Mouse (Mus musculus) limb, embryonic 14.5 days (tissue): ENCODE measurements around the gene Rplp2. TPM values are rescaled to one million over a fixed set of nuclear protein-coding genes. Genes with fewer than 3 reads are reported as not detected.

Experiments
- ATAC-seq: fragments of 200-750 bp; cut with Nextera tagmentation; 2 replicates; pipeline ENCODE4 v1.8.0; 2017; ENCODE audit warnings: low read depth, moderate number of reproducible peaks, moderate TSS enrichment; ENCODE audit not compliant: low FRiP score
- DNase-seq: peaks from one replicate; pipeline ENCODE4 v3.0.0-alpha.2; 2015; ENCODE audit warnings: low spot score
- H3K27ac ChIP-seq: fragments of 300-500 bp; sonication (generic); replicated peaks from 2 replicates; pipeline ENCODE4 v1.5.1; 2014; ENCODE audit warnings: low read depth, mild to moderate bottlenecking, low read length, moderate library complexity, mixed read lengths
- H3K27me3 ChIP-seq: fragments of 300-500 bp; sonication (generic); 2 replicates; pipeline ENCODE4 v1.6.1; 2014; ENCODE audit warnings: low read length, mixed read lengths; ENCODE audit not compliant: control insufficient read depth, insufficient read depth
- H3K36me3 ChIP-seq: fragments of 300-500 bp; sonication (generic); 2 replicates; pipeline ENCODE4 v1.6.1; 2014; ENCODE audit warnings: mild to moderate bottlenecking, low read length, moderate library complexity, mixed read lengths; ENCODE audit not compliant: control insufficient read depth, insufficient read depth
- H3K4me1 ChIP-seq: fragments of 300-500 bp; sonication (generic); 2 replicates; pipeline ENCODE4 v1.6.1; 2014; ENCODE audit warnings: antibody characterized with exemption, low read length, mixed read lengths; ENCODE audit not compliant: control insufficient read depth, insufficient read depth
- H3K4me2 ChIP-seq: fragments of 300-500 bp; sonication (generic); replicated peaks from 2 replicates; pipeline ENCODE4 v1.6.1; 2014; ENCODE audit warnings: low read depth, mild to moderate bottlenecking, low read length, moderate library complexity; ENCODE audit not compliant: severe bottlenecking
- H3K4me3 ChIP-seq: fragments of 300-500 bp; sonication (generic); replicated peaks from 2 replicates; pipeline ENCODE4 v1.5.1; 2014; ENCODE audit warnings: low read length
- H3K9ac ChIP-seq: fragments of 300-500 bp; sonication (generic); 2 replicates; pipeline ENCODE4 v1.6.1; 2014; ENCODE audit warnings: mild to moderate bottlenecking, low read depth, low read length, moderate library complexity; ENCODE audit not compliant: severe bottlenecking
- H3K9me3 ChIP-seq: fragments of 300-500 bp; sonication (generic); 2 replicates; pipeline ENCODE4 v1.6.1; 2016; ENCODE audit warnings: low read length; ENCODE audit not compliant: control insufficient read depth
- POLR2A ChIP-seq: fragments of 200-500 bp; IDR thresholded peaks from 2 replicates; pipeline ENCODE4 v1.8.0; 2012; ENCODE audit warnings: inconsistent platforms, mild to moderate bottlenecking, moderate library complexity, borderline replicate concordance; ENCODE audit not compliant: insufficient read depth, insufficient read length; ENCODE audit errors: extremely low read depth
- WGBS: fragments of 180-500 bp; shearing (Covaris S2); extraction: QIAGEN DNeasy Blood & Tissue Kit; methylation state at CpG from one replicate; pipeline ENCODE4 v1.1.7; 2014; 5-methylcytosine and 5-hydroxymethylcytosine counted together
- polyA plus RNA-seq, 2 experiments: library from polyadenylated mRNA; depleted of rRNA in 1 of 2; stranded (reverse) in 1 of 2; unstranded in 1 of 2; fragments of >200 nt; fragmentation: Nextera tagmentation in 1 of 2; extraction: Ambion mirVana in 1 of 2; gene quantifications; 2 replicates each; pipeline versions ENCODE4 v1.2.1 to v1.2.3; 2012 to 2014

Rplp2 gene
- polyA plus RNA-seq, 2 experiments = 1,364 to 1,375 TPM

DNA sequence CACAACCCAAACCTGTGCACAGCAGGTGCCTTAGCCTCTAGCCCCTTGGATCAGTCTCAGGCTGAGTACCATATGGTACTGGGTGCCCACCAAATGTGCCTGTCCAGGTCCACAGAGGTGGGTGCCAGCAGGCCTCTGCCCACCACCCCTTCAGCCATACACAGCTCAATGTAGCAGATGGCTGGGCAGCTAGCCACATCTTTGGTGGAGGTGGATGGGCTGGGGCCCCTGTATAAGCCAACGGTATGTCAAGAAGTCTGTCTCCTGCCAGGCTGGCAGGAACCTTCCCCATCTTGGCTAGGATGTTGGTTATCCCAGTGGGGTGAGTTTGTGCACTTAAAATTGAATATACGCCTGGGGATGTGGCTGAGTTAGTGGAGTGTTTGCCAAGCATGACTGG is 38.4 kb downstream of the Rplp2 start:
- H3K4me1 ChIP-seq = peaks cover 20% of the 10 kb centered on the region
- H3K4me3 ChIP-seq = no peak overlapping the region
- 73% methylated on average over 2 of the region's 2 CpGs for WGBS
- peaks cover 7% of the 10 kb centered on the region; the same call in 1 of the 2 replicates for H3K27me3 ChIP-seq
- no peak overlapping the region for H3K4me2 ChIP-seq
- H3K9me3 ChIP-seq = no peaks in the 10 kb centered on the region
- H3K27ac ChIP-seq = no peak overlapping the region
- H3K36me3 ChIP-seq = peaks cover 1% of the 10 kb centered on the region; the same call in 1 of the 2 replicates
- no peak for TF ChIP-seq POLR2A
- ATAC-seq (no peak), DNase-seq (no peak)
- H3K9ac ChIP-seq = no peak overlapping the region

DNA sequence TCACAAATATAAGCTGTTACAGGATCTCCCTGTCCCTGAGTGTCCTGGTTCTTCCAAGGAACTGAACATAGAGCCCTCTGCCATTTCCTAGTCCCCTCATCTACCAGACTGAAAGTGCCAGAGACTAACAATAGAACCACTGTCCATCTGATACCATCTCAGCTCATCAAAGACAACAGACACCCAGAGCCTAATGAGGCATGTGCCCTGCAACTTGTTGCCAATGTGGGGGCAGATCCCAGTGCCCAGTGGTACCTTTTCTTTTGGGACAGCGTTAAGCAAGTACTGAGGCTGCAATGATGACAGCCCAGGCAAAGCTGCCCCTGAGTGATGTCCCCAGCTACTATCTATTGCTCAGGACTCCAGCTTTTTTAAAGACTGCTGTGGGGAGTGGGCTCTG is 39.1 kb downstream of the Rplp2 start:
- peaks cover 7% of the 10 kb centered on the region; the same call in 1 of the 2 replicates for H3K27me3 ChIP-seq
- H3K4me1 ChIP-seq = peaks cover 15% of the 10 kb centered on the region
- no peak overlapping the region for H3K4me3 ChIP-seq
- no peaks in the 10 kb centered on the region for H3K9me3 ChIP-seq
- TF ChIP-seq POLR2A = no peak
- no peak overlapping the region for H3K27ac ChIP-seq
- H3K9ac ChIP-seq = no peak overlapping the region
- peaks cover 4% of the 10 kb centered on the region for H3K36me3 ChIP-seq
- DNase-seq (no peak), ATAC-seq (no peak)
- WGBS = 78% methylated on average over 1 of the region's 1 CpGs
- H3K4me2 ChIP-seq = no peak overlapping the region

DNA sequence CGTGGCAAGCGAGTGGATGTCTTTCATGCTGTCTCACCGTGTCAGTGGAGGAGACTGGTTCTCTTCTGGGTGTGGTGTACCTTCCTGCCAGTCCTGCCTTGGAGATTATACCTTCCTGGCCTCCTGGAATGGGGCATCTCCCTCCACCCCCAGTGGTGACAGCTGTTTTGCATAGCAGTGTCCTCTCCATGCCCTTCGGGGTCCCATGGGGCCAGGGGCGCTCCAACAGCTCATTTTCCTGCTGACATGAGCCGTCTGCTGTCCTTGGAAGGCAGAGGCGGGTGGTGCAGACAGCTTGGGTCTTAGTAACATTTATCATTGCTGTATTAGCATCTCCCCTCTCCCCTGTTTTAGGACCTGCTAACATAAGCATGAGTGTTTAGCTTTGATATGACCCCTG is 40.0 kb downstream of the Rplp2 start:
- no peak overlapping the region for H3K9ac ChIP-seq
- H3K27ac ChIP-seq = no peak overlapping the region
- H3K36me3 ChIP-seq = peaks cover 13% of the 10 kb centered on the region
- DNase-seq (no peak), ATAC-seq (no peak)
- 71% methylated on average over 7 of the region's 7 CpGs for WGBS
- H3K4me1 ChIP-seq = peaks cover 7% of the 10 kb centered on the region
- peaks cover 7% of the 10 kb centered on the region; the same call in 1 of the 2 replicates for H3K27me3 ChIP-seq
- TF ChIP-seq POLR2A = no peak
- no peak overlapping the region for H3K4me3 ChIP-seq
- no peaks in the 10 kb centered on the region for H3K9me3 ChIP-seq
- H3K4me2 ChIP-seq = no peak overlapping the region

GRCm38 (mm10) chr7:141491151-141491550 is 44.0 kb downstream of the Rplp2 start:
- Histone ChIP-seq H3K27ac (no peak overlapping the region), H3K4me3 (no peak overlapping the region), H3K9ac (no peak overlapping the region), H3K4me1 (no peaks in the 10 kb centered on the region), H3K4me2 (no peak overlapping the region), H3K9me3 (no peaks in the 10 kb centered on the region), H3K36me3 (peaks cover 28% of the 10 kb centered on the region), H3K27me3 (no peaks in the 10 kb centered on the region)
- TF ChIP-seq POLR2A = no peak
- DNase-seq (no peak), ATAC-seq (no peak)
- 66% methylated on average over 2 of the region's 2 CpGs for WGBS

DNA sequence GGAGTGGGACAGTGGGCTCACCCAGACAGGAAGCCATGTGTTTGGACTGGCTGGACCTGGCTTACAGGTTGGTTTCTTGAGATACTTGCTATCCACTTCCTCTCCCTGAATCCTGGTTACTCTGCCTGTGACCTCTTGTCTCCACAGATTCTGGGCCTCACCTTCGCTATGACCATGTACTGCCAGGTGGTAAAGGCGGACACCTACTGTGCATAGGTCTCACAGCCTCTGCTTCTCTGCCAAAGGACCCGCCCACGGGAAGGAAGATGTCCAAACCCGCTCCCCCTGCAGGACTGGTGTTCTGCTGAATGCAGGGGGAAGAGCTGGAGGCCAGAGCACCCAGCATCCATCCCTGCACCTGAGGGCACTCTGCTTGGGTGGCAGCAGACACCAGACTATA is 45.6 kb downstream of the Rplp2 start:
- 86% methylated on average over 5 of the region's 5 CpGs for WGBS
- ATAC-seq = no peak

DNA sequence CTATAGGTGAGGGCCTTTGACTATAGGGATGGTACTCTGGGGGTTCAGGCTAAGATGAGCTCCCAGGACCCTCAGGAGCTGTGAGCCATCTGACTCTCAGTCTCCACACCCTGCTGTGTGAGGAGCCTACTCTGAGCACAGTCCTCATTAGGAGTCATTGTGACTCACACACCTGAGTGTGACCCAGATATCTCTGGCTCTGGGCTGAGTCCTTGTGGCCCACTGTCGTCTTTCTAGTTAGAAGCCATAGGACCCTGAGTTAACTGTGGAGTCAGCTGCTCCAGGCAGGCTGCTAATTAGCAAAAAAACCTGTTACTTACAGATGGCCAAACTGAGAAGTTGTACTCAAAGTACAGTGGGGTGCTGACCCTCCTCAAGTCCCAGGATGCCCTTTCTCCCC is 46.6 kb downstream of the Rplp2 start:
- H3K4me3 ChIP-seq = no peak overlapping the region
- 80% methylated on average over 1 of the region's 1 CpGs for WGBS

More for the DNA sequence above, 45.6 kb downstream of the Rplp2 start:
- Histone ChIP-seq H3K27ac (no peak overlapping the region), H3K4me3 (no peak overlapping the region), H3K4me2 (no peak overlapping the region), H3K4me1 (no peaks in the 10 kb centered on the region), H3K9me3 (no peaks in the 10 kb centered on the region), H3K36me3 (peaks cover 28% of the 10 kb centered on the region), H3K27me3 (no peaks in the 10 kb centered on the region), H3K9ac (no peak overlapping the region)
- no peak for DNase-seq
- TF ChIP-seq POLR2A = no peak

More for the DNA sequence above, 46.6 kb downstream of the Rplp2 start:
- Histone ChIP-seq H3K36me3 (peaks cover 28% of the 10 kb centered on the region), H3K4me2 (no peak overlapping the region), H3K4me1 (no peaks in the 10 kb centered on the region), H3K27ac (no peak overlapping the region), H3K9me3 (no peaks in the 10 kb centered on the region), H3K27me3 (no peaks in the 10 kb centered on the region), H3K9ac (no peak overlapping the region)
- DNase-seq = no peak
- no peak for TF ChIP-seq POLR2A
- no peak for ATAC-seq
